Mouse (Mus musculus) frontal cortex, postnatal 36 days (tissue): Measurements from ENCODE around the gene Camta1.

ENCODE experiments used
- DNase-seq, 2 experiments: peaks; one replicate each; pipeline ENCODE4 v3.0.0; 2022; ENCODE audit warnings: low spot score in 2 of 2

Gene Camta1

GRCm38 (mm10) chr4:150996797-150997196 is 864.9 kb downstream of the Camta1 start, which contains the start of gene Uts2:
Gene Uts2, plus strand, starts transcription at chr4:150997097.
- no peak for DNase-seq

- DNase-seq, result no peak
Measured at GRCm38 (mm10) chr4:150990148-150990547, 871.5 kb downstream of the Camta1 start.

- DNase-seq, result no peak
Measured at GRCm38 (mm10) chr4:150980153-150980552, 881.5 kb downstream of the Camta1 start.

- DNase-seq, result no peak
Measured at GRCm38 (mm10) chr4:150979455-150979854, 882.2 kb downstream of the Camta1 start.

- no peak for DNase-seq
Measured at GRCm38 (mm10) chr4:150978156-150978910, 883.3 kb downstream of the Camta1 start.

GRCm38 (mm10) chr4:150975145-150975544 is 886.5 kb downstream of the Camta1 start:
- no peak for DNase-seq

GRCm38 (mm10) chr4:150973264-150973663 is 888.4 kb downstream of the Camta1 start:
- DNase-seq, result no peak

GRCm38 (mm10) chr4:150968956-150969355 is 892.7 kb downstream of the Camta1 start:
- no peak for DNase-seq

GRCm38 (mm10) chr4:150966556-150966955 is 895.1 kb downstream of the Camta1 start:
- DNase-seq, result peak; percentile 55 to 74

GRCm38 (mm10) chr4:150965555-150965951 is 896.1 kb downstream of the Camta1 start:
- no peak for DNase-seq

- peak; percentile 85 to 90 for DNase-seq
Measured at GRCm38 (mm10) chr4:150964635-150965554, 896.8 kb downstream of the Camta1 start.

GRCm38 (mm10) chr4:150963711-150964110 is 898.0 kb downstream of the Camta1 start:
- DNase-seq, result no peak

- DNase-seq, result no peak
Measured at GRCm38 (mm10) chr4:150962231-150962630, 899.4 kb downstream of the Camta1 start.

GRCm38 (mm10) chr4:150958536-150958935 is 903.1 kb downstream of the Camta1 start:
- DNase-seq, result no peak

GRCm38 (mm10) chr4:150957106-150957458 is 904.6 kb downstream of the Camta1 start:
- DNase-seq, result no peak

GRCm38 (mm10) chr4:150956369-150957105 is 905.1 kb downstream of the Camta1 start:
- no peak for DNase-seq

GRCm38 (mm10) chr4:150950972-150951371 is 910.7 kb downstream of the Camta1 start:
- no peak for DNase-seq

GRCm38 (mm10) chr4:150944707-150945106 is 917.0 kb downstream of the Camta1 start:
- no peak for DNase-seq

GRCm38 (mm10) chr4:150939991-150940651 is 921.6 kb downstream of the Camta1 start:
- no peak for DNase-seq

GRCm38 (mm10) chr4:150938063-150938452 is 923.6 kb downstream of the Camta1 start:
- no peak for DNase-seq

- peak; percentile 35 to 58 for DNase-seq
Measured at GRCm38 (mm10) chr4:150937293-150938062, 924.2 kb downstream of the Camta1 start.
